Mouse (Mus musculus) limb, embryonic 12.5 days (tissue): ENCODE results near the gene Gm20388. TPM values are rescaled to one million over a fixed set of nuclear protein-coding genes. Genes with fewer than 3 reads are reported as not detected.
A peak's percentile ranks its signal among the peaks of the same experiment; 100 is the strongest.

Experiments
- ATAC-seq: fragments of 200-750 bp; cut with Nextera tagmentation; 2 replicates; pipeline ENCODE4 v1.8.0; 2017; ENCODE audit warnings: low read depth, moderate TSS enrichment; ENCODE audit not compliant: insufficient number of reproducible peaks, insufficient read depth, low FRiP score, low TSS enrichment
- H3K27ac ChIP-seq: fragments of 300-500 bp; sonication (generic); 2 replicates; pipeline ENCODE4 v1.5.1; 2016; ENCODE audit warnings: mild to moderate bottlenecking, moderate library complexity
- H3K27me3 ChIP-seq: fragments of 300-500 bp; sonication (generic); 2 replicates; pipeline ENCODE4 v1.6.1; 2016; ENCODE audit warnings: mild to moderate bottlenecking, moderate library complexity
- H3K36me3 ChIP-seq: fragments of 300-500 bp; sonication (generic); 2 replicates; pipeline ENCODE4 v1.6.1; 2016; ENCODE audit warnings: mild to moderate bottlenecking, moderate library complexity
- H3K4me1 ChIP-seq: fragments of 300-500 bp; sonication (generic); replicated peaks from 2 replicates; pipeline ENCODE4 v1.6.1; 2016
- H3K4me2 ChIP-seq: fragments of 300-500 bp; sonication (generic); 2 replicates; pipeline ENCODE4 v1.6.1; 2016; ENCODE audit warnings: mild to moderate bottlenecking, moderate library complexity
- H3K4me3 ChIP-seq: fragments of 300-500 bp; sonication (generic); replicated peaks from 2 replicates; pipeline ENCODE4 v1.5.1; 2016; ENCODE audit warnings: mild to moderate bottlenecking
- H3K9ac ChIP-seq: fragments of 300-500 bp; sonication (generic); replicated peaks from 2 replicates; pipeline ENCODE4 v1.6.1; 2016; ENCODE audit warnings: mild to moderate bottlenecking, moderate library complexity
- H3K9me3 ChIP-seq: fragments of 300-500 bp; sonication (generic); 2 replicates; pipeline ENCODE4 v1.6.1; 2016; ENCODE audit warnings: mild to moderate bottlenecking, moderate library complexity
- WGBS: fragments of 180-500 bp; shearing (Covaris S2); methylation state at CpG from one replicate; pipeline ENCODE4 v1.1.7; 2016; 5-methylcytosine and 5-hydroxymethylcytosine counted together
- polyA plus RNA-seq: library from polyadenylated mRNA; unstranded; fragments of >200 nt; fragmentation: Nextera tagmentation; extraction: Ambion mirVana; gene quantifications from 2 replicates; pipeline ENCODE4 v1.2.1, GENCODE M21; 2016

The Gm20388 gene
- polyA plus RNA-seq, 1 experiment from 2014 or later, result not detected

DNA sequence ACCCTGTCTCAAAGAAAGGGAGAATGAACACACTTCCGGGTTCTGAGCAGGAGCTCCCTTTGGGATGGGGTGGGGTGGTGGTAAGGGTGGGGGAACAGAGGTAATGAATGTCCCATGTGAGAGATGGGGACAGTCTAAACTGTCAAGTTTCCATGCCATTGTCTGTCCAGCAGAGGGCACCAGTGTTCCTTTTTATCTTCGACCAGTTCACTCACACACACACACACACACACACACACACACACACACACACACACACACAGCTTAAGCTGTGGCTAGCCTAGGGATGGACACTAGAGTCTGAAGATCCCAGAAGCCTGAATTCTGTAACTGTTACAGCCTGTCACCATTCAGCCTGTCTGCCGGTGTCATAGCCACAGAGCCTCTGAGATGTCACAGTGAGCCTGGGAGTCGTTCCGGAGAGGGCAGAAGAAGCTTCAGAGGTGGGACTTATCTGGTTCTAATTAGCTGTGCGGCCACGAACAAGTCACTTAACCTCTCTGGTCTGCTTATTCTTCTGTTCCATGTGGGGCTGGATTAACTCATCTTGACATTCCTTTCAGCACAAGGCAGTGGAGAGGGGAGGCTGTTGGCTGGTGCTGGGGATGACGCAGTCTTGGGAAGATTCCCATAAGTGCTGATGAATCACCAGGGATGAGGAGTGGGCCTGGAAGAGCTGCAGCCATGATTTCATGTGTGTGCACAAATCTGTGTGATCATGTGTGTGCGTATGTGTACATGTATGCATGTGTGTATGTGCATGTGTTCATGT, 910.9 kb downstream of the Gm20388 start:
- Histone ChIP-seq H3K9ac (no peak overlapping the region), H3K4me1 (no peaks in the 10 kb centered on the region), H3K4me2 (no peak overlapping the region), H3K27me3 (peaks cover 70% of the 10 kb centered on the region), H3K9me3 (peaks cover 9% of the 10 kb centered on the region; the same call in 1 of the 2 replicates), H3K4me3 (no peak overlapping the region), H3K27ac (no peak overlapping the region), H3K36me3 (no peaks in the 10 kb centered on the region)
- no peak for ATAC-seq
- 23% methylated on average over 8 of the region's 9 CpGs for WGBS

DNA sequence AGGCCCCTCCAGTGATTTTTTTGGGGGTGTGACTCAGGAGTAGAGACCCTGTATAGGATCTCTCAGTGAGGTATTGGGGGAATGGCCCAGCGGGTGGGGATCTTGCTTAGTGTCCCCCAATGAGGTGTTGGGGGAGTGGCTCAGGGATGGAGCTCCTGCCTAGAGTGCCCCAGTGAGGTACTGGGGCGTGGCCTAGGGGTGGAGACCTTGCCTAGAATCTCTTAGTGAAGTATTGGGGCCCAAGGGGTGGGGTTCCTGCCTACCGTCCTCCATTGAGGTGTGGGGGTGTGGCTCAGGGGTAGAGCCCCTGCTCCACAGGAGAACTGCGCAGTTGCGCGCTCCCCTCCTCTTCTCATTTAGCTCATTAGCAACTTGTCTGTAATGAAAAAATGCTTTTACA, 912.7 kb downstream of the Gm20388 start:
- WGBS, result 44% methylated on average over 6 of the region's 6 CpGs
- no peak overlapping the region for H3K27ac ChIP-seq
- ATAC-seq, result no peak
- H3K9me3 ChIP-seq, result peaks cover 9% of the 10 kb centered on the region; the same call in 1 of the 2 replicates
- no peak overlapping the region for H3K4me2 ChIP-seq
- H3K9ac ChIP-seq, result no peak overlapping the region
- H3K4me3 ChIP-seq, result no peak overlapping the region
- peaks cover 71% of the 10 kb centered on the region for H3K27me3 ChIP-seq
- peaks cover 6% of the 10 kb centered on the region; the same call in 1 of the 2 replicates for H3K4me1 ChIP-seq
- no peaks in the 10 kb centered on the region for H3K36me3 ChIP-seq

DNA sequence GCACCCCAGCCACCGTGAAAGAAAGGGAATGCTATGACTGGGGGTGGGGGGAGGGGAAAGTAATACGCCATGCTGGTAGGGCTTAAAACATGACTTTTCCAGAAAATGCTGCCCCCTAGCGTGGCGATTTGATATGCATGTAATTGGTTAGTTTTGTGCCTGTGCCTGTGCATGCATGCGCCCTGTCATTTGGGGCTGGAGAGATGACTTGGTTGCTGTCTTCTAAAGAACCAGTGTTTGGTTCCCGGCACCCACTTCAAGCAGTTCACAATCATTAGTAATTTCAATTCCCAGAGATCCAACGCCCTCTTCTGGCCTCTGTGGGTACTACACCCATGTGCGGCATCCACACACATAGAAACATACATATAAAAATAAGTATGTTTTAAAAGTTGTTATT, 913.2 kb downstream of the Gm20388 start:
- no peak overlapping the region for H3K4me3 ChIP-seq
- no peak overlapping the region for H3K9ac ChIP-seq
- H3K27ac ChIP-seq, result no peak overlapping the region
- peaks cover 77% of the 10 kb centered on the region for H3K27me3 ChIP-seq
- H3K4me1 ChIP-seq, result peaks cover 6% of the 10 kb centered on the region; the same call in 1 of the 2 replicates
- no peak for ATAC-seq
- H3K36me3 ChIP-seq, result no peaks in the 10 kb centered on the region
- H3K4me2 ChIP-seq, result no peak overlapping the region
- 60% methylated on average over 8 of the region's 8 CpGs for WGBS
- H3K9me3 ChIP-seq, result peaks cover 9% of the 10 kb centered on the region; the same call in 1 of the 2 replicates

DNA sequence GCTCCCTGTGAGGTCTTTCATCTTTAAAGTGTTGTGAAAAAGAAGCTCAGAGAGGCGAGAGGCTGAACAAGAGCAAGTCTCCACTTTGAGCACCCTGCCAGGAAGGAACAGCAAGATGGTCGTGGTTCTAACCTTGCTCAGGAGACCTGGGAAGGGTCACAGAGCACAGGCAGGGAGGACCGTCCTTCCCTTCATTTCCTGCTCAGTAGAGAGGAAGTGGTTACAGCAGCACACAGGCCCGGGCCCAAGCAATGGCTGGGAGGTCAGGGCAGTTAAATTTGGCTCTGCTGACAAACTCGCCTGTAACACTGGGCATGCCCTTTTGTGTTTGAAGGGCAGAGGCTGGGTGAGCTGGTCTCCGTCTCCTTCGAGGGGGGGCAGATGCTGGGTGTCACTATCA, 914.0 kb downstream of the Gm20388 start:
- peaks cover 5% of the 10 kb centered on the region; the same call in 1 of the 2 replicates for H3K9me3 ChIP-seq
- H3K4me1 ChIP-seq, result peaks cover 6% of the 10 kb centered on the region; the same call in 1 of the 2 replicates
- WGBS, result 49% methylated on average over 7 of the region's 7 CpGs
- H3K27me3 ChIP-seq, result peaks cover 80% of the 10 kb centered on the region
- no peak overlapping the region for H3K9ac ChIP-seq
- H3K4me2 ChIP-seq, result no peak overlapping the region
- no peaks in the 10 kb centered on the region for H3K36me3 ChIP-seq
- H3K27ac ChIP-seq, result no peak overlapping the region
- H3K4me3 ChIP-seq, result no peak overlapping the region
- no peak for ATAC-seq

DNA sequence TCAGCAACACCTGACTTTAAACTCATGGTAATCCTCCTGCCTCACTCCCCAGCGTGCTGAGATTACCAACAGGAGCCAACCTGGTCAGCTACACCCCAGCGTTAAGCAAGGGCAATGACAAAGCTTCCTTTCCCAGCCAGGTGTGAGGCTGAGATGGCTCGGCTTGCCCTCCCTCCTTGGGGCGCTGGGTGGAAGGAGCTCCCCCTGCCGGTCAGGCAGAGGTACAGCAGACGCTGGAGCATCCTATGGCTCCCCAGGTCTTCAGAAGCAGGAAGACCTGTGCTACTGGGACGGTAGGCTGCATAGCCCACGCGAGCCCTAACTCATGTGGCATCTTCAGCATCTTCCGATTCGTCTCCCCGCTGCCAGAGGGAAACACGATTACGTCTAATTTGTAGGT, 917.6 kb downstream of the Gm20388 start:
- Histone ChIP-seq H3K9me3 (peaks cover 5% of the 10 kb centered on the region; the same call in 1 of the 2 replicates), H3K4me1 (peaks cover 12% of the 10 kb centered on the region), H3K27ac (no peak overlapping the region), H3K4me3 (no peak overlapping the region), H3K36me3 (no peaks in the 10 kb centered on the region), H3K4me2 (no peak overlapping the region), H3K9ac (no peak overlapping the region), H3K27me3 (peaks cover 84% of the 10 kb centered on the region)
- WGBS, result 12% methylated on average over 14 of the region's 14 CpGs
- no peak for ATAC-seq

DNA sequence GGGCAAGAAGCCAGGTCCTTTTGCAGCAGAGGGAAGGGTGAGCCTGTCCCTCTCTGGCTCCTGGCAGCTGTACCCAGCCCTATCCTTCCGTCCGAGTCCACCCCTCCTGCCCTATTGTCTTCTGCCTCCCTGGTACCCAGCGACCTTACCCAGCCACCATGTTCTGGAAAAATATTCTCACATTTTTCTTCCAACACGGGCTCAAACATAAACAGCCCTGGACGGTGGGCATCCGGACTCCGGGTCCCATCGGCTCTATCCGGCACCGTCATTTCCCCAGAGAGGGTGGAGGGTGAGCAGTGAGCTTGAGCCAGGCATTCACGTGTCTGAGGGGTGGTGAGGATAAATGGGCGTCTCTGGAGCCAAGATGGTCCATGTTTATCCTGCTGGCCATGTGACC, 920.0 kb downstream of the Gm20388 start:
- Histone ChIP-seq H3K4me2 (no peak overlapping the region), H3K27me3 (peaks cover 94% of the 10 kb centered on the region), H3K4me1 (peaks cover 12% of the 10 kb centered on the region), H3K9ac (no peak overlapping the region), H3K4me3 (no peak overlapping the region), H3K36me3 (no peaks in the 10 kb centered on the region), H3K9me3 (no peaks in the 10 kb centered on the region), H3K27ac (no peak overlapping the region)
- WGBS, result 74% methylated on average over 12 of the region's 12 CpGs
- ATAC-seq, result no peak

DNA sequence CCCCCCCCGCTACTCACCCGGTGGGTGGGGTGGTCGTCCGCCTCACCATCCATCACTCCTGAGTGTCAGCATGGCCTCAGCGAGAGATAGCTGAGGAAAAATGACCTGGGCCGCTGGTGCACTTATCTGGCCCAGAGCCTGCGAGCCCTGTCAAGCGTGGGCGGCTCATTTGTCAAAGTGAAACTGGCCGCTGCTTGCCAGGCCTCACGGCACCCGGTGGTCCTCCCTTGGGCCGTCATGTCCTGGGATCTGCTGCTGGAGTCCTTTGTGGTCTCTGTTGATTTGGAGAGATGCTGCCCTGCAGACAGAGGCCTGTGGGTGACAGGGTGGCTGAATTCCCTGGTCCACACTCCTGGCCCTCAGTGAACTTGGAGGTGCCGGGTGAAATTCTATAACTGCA, 921.4 kb downstream of the Gm20388 start:
- 13% methylated on average over 13 of the region's 14 CpGs for WGBS
- Histone ChIP-seq H3K4me1 (peaks cover 12% of the 10 kb centered on the region), H3K36me3 (no peaks in the 10 kb centered on the region), H3K9ac (0 out of 2 replicates have a peak overlapping the region, but pooled peaks have one; percentile 37), H3K4me3 (0 out of 2 replicates have a peak overlapping the region, but pooled peaks have one; percentile 2), H3K27me3 (peaks cover 97% of the 10 kb centered on the region), H3K4me2 (peak overlapping the region; percentile 15; the same call in 1 of the 2 replicates), H3K27ac (no peak overlapping the region), H3K9me3 (no peaks in the 10 kb centered on the region)
- no peak for ATAC-seq

DNA sequence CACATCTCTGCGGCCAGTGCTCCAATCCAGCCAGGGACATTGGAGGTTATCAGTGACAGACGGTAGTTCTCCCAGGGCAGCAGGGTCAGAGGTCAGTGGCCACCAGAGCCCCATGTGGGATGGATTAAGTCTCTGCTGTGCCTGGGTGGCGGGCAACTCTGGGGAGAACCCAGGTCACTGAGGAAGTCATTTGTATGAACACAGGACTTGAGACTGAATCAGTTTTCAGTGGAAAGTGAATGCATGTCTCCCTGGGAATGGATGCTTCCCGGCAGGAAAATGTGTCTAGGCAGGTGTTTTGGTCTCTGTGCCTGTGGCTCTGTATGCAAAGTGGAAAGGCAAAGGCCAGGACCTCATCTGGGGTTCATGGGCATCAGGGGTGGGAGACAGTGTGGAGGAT, 922.6 kb downstream of the Gm20388 start:
- H3K9me3 ChIP-seq, result no peaks in the 10 kb centered on the region
- H3K4me2 ChIP-seq, result no peak overlapping the region
- H3K4me3 ChIP-seq, result no peak overlapping the region
- WGBS, result 12% methylated on average over 4 of the region's 4 CpGs
- peaks cover 6% of the 10 kb centered on the region for H3K4me1 ChIP-seq
- no peak overlapping the region for H3K9ac ChIP-seq
- no peaks in the 10 kb centered on the region for H3K36me3 ChIP-seq
- peaks cover 98% of the 10 kb centered on the region for H3K27me3 ChIP-seq
- ATAC-seq, result no peak
- H3K27ac ChIP-seq, result no peak overlapping the region

DNA sequence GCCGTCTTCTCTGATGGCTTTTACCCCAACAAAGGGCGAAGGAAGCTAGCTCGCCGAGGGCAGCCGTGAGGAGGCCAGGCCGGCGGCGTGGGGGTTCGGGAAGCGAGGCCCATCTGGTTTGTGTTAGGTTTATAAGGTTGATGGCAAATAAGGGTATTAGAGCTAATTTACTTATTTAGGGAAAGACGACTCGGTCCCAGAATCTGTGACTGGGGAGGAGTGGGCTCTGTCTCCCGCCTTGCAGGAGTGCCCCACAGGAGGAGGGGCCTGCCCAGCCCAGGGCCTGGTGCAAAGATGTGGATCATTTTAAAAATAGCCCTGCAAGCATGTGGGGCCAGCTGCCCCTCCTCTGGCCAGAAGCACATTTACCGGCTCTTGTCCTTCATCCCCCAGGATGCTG, 928.4 kb downstream of the Gm20388 start:
- Histone ChIP-seq H3K27me3 (peaks cover 83% of the 10 kb centered on the region), H3K4me3 (no peak overlapping the region), H3K9me3 (no peaks in the 10 kb centered on the region), H3K4me1 (peaks cover 27% of the 10 kb centered on the region), H3K9ac (0 out of 2 replicates have a peak overlapping the region, but pooled peaks have one; percentile 4), H3K4me2 (peak overlapping the region; percentile 26), H3K36me3 (no peaks in the 10 kb centered on the region), H3K27ac (no peak overlapping the region)
- WGBS, result 19% methylated on average over 14 of the region's 14 CpGs
- peak; percentile 33; the same call in 1 of the 2 replicates for ATAC-seq

DNA sequence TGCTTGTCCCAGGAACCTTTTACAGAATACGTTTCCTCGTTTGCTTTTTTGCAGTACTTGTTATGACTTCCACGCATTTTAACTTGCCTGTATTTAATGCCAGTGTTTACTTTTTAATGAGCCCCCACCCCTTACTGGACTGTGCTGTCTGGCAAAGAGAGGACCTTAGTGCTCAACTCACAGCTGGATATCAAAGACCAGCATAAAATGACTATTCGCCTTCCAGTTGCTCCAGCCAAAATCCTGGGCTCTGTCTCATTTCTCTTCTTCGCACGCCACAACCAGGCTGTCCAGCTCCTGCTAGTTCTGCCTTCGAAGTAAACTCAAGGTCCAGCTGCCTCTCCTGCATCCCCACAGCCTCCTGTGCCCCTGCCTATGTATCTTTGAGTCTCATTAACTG, 932.4 kb downstream of the Gm20388 start:
- H3K4me1 ChIP-seq, result peaks cover 48% of the 10 kb centered on the region
- no peaks in the 10 kb centered on the region for H3K36me3 ChIP-seq
- H3K9me3 ChIP-seq, result peaks cover 3% of the 10 kb centered on the region; the same call in 1 of the 2 replicates
- 38% methylated on average over 7 of the region's 7 CpGs for WGBS
- no peak overlapping the region for H3K4me3 ChIP-seq
- H3K9ac ChIP-seq, result no peak overlapping the region
- peaks cover 59% of the 10 kb centered on the region for H3K27me3 ChIP-seq
- H3K27ac ChIP-seq, result no peak overlapping the region
- no peak overlapping the region for H3K4me2 ChIP-seq
- ATAC-seq, result no peak

DNA sequence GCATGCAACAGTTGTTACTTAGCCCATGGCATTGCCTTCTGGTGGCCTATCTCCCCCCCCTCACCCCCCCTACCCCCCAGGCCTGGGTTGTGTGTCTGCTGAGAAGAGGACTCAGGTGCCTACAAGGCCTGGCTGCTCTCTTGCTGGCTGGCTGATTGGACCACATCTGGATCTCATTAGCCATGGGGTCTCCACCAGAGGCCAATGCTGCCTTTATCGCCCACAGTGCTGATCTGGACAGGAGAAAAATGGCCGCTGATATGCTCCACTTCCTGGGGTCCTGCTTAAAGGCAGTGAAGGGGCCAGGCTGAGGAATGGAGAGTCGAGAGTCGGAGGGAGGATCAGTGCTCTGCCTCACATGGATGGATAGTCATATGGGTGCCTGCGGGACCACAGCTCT, 935.4 kb downstream of the Gm20388 start:
- whole genome bisulfite sequencing, result 19% methylated on average over 5 of the region's 5 CpGs
- Histone ChIP-seq H3K9me3 (peaks cover 3% of the 10 kb centered on the region; the same call in 1 of the 2 replicates), H3K36me3 (no peaks in the 10 kb centered on the region), H3K4me3 (no peak overlapping the region), H3K9ac (no peak overlapping the region), H3K27ac (no peak overlapping the region), H3K4me1 (peaks cover 39% of the 10 kb centered on the region), H3K27me3 (peaks cover 66% of the 10 kb centered on the region), H3K4me2 (no peak overlapping the region)
- ATAC-seq, result no peak
